Mouse (Mus musculus): Measurements from ENCODE around the gene Cand2.

Gene Cand2

DNA sequence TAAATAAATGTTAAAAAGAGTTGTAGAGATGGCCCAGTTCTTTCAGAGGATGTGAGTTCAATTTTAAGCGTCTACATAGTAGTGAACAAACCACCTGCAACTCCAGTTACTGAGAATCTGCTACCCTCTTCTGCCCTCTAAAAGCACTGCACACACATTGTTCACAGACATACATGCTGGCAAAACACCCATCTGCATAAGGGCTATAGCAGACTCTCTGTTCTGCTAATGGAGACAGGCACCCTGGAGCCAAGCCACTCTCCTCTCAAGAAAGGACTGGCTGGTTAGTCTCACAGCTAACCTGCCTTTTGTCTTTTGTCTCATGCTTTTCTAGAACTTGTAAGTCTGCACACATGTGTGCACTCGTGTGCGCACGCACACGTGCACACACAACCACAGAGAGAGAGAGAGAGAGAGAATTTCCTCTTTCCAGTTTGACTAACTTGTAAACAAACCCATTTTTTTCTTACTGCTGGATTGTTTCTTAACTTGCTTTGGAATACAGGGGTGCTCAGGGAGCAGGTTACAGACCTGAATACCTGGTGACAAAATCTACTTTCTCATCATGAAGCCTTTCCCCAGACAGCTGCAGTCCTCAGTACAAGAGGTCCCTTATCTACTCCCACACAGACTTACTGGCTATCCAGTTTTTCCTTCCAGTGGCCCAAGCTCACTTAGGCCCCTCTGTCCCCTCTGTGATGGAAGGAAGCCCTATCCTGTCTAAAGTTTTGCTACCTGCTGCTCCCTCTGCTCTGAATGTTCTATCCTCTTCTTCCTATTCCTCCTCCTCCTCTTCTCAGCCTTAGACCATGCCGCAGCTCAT, 56.7 kb downstream of the Cand2 start:
- DNase-seq (ENCODE audit: low read depth, low spot score): no peak

DNA sequence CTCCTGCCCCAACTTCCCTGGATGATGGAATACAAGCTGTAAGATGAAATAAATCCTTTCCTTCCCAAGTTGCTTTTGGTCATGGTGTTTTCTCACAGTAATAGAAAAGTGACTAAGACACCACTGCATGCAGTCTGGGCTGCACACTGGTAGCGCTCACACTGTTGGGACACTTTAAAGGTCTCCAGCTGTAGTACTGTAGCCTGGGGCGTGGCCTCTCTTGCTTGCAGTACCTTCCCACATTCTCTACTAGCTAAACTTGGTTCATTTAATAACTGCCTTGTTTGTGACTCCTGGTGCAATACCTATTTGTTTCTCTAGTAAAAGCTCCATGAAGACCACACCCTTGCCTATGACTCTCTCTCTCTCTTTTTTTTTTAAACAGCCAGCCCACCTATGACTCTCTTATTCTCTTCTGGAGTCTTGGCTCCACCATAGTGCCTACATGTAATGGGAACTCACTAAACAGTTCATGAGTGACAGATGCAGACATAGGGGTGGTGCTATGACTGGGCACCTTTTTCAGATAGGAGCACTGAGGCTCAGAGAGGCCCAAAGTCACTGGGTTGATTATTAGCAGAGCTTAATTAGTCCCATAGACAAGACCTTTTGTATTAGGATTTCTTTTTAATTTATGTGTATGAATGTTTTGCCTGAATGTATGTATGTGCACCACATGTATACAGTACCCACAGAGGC, 58.0 kb downstream of the Cand2 start:
- no peak for DNase-seq (ENCODE audit: low read depth, low spot score)

DNA sequence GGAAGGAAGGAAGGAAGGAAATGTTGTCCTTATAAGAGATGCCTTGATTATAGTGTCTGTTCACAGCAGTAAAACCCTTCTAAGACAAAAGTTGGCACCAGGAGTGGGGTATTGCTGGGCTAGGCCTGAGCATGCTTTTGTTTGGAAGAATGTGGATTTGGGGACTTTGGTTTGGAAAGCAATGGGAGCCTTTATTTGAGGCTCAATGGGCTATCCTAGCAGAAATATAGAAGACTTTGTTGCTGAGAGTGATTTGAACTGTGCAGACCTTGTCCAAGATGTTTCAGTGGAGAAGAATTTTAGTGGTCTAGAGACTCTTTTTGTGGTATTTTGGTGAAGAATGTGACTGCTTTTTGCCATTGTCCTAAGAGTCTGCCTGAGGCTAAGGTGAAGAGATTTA, 59.5 kb downstream of the Cand2 start:
- no peak for DNase-seq (ENCODE audit: low read depth, low spot score)

DNA sequence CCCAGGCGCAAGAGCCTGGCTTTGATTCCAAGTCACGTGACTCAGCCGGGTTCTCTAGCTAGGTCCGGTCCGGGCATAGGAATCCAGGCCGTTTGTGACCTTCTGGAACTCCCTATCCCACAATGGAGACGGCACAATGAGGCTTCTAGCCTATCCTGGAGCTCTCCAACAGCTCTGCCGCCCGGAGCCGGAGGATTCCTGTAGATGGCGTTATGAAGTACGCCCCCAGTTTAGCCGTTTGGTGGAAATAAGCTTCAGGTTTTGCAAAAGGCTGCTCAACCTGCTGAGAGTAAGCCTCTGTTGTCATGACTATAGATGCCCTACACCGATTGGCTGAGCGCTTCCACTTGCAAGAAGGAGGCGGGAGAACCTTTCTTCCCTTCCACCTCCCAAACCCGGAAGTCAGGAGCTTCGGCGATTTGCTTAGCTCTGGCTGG, 63.8 kb downstream of the Cand2 start, which contains the start of gene Efcab12:
Gene Efcab12, minus strand, starts transcription at position 252 of the 437 bp plus-strand sequence.
- DNase-seq (ENCODE audit: low read depth, low spot score): peak; percentile 98

DNA sequence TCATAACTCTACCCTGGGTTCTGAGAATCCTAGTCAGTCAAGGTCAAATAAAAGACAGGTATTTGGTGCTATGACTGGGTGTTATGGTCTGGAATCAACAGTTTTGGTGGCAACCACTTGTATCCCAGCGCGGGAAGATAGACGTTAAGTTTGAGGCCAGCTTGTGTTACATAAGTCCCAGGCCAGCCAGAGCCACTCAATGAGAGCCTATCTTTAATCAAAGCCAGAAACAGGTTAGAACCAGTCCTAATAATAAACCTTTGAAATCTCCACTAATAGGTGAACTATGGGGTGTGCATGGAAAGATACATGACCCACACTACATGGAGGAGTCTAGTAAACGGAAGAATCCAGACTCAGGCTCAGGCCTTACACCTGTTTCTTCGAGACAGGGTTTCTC, 64.4 kb downstream of the Cand2 start:
- no peak for DNase-seq (ENCODE audit: low read depth, low spot score)

- no peak for DNase-seq (ENCODE audit: low read depth, low spot score)
These were observed 70.7 kb downstream of the Cand2 start for GRCm38 (mm10) chr6:115845006-115845405.

DNA sequence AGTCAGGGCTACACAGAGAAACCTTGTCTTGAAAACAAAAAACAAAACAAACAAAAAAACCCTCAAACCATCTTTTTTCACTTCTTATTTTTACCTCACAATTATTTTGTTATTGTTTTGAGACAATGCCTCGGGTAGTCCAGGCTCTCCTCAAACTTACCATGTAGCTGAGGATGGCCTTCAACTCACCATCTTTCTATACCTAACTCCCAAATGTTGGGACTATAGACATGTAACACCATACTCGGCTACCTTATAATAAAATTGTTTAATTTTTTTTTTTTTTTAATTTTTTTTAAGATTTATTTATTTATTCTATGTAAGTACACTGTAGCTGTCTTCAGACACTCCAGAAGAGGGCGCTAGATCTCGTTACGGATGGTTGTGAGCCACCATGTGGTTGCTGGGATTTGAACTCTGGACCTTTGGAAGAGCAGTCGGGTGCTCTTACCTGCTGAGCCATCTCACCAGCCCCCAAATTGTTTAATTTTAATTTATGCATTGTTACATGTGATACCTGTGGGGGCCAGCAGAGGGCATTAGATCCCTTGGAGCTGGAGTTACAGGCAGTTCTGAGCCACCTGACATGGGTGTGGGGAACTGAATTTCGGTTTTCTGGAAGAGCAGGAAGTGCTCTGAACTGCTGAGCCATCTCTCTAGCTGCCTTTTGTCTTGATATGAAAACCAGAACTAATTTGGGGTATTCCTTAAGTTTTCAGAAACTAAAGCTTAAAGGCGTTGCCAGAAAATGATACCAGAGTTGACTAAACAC, 72.5 kb downstream of the Cand2 start:
- DNase-seq (ENCODE audit: low read depth, low spot score): peak; percentile 82

DNA sequence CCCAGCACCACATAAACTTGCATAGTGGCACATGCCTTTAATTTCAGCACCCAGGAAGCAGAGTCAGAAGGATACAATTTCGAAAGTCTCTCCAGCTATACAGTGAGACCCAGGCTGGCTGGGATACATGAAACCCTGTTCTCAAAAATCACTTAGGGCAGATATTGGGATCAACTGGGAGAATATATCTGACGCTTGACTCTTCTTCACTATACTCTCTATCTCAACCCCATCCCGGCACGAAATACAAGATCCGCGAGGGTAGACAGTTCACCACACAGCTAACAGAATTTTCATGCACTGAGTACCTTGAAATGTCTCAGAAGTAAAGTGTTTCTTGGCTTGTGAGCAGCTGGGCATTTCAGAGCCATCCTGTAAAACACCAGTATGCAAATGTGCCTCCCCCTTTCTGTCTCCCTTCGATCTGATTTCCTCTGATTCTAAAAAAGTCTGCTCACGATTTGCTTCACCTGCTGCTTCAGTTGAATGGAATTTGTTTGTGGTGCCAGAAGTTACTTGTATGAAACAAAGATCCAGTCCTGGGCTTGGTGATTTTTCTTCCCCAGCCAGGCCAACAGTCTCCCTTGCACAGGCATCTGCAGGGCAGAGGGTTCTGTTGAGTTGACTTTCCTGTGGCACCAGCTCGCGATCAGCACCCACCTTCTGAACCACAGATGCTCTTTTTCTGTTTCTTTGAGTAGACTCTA, 74.4 kb downstream of the Cand2 start:
- no peak for DNase-seq (ENCODE audit: low read depth, low spot score)

DNA sequence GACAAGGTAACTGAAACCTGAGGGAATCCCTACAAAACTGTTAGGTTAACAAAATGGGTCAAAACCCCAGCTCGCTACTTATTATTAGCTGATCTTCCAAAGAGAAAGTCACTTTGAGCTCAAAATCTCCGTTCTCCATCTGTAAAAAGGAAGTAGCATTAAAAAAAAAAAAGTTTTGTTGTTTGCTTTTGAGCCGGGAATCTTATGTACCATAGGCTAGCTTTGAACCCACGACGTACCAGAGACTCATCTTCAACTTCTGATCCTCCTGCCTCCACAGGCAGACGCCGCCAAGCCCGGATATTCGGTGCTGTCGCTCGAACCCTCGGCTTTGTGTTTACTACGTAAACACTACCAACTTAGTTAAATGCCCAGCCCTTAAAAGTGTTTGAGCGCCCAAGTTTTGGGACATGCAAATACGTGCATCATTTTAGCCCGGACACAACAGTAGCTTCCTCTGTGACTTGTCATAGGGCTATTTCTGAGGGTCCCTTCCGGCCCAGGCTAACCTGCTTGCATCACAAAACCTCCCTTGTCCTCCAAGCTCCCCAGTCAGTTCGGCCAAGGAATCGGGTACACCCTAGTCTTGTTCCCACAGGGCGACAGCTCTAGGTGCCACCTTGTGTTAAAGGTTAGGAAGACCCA, 78.2 kb downstream of the Cand2 start:
- no peak for DNase-seq (ENCODE audit: low read depth, low spot score)

GRCm38 (mm10) chr6:115853091-115853813, 78.9 kb downstream of the Cand2 start, which contains the start of the genes Mbd4 and Ift122:
TSS of gene Mbd4 (minus strand) at chr6:115853371.
TSS of gene Ift122 (plus strand) at chr6:115853470.
- peak; percentile 99 for DNase-seq (ENCODE audit: low read depth, low spot score)

DNA sequence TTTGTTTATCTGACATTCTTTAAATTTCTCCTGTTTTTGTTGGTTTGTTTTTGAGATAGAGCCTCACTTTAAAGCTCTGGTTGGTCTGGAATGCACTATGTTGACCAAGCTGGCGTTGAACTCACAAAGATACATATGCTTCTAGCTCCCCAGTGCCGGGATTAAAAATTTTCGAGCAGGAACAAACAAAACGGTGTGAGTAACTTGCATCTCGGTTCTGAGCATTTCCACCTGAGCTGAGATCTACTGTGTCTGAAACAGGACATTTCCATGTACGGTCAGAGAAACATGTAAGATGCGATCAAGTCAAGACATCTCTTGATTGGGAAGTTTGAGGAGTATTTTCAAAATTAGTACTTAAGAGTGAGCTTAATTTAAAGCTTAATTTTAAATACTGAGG, 79.6 kb downstream of the Cand2 start:
- no peak for DNase-seq (ENCODE audit: low read depth, low spot score)

DNA sequence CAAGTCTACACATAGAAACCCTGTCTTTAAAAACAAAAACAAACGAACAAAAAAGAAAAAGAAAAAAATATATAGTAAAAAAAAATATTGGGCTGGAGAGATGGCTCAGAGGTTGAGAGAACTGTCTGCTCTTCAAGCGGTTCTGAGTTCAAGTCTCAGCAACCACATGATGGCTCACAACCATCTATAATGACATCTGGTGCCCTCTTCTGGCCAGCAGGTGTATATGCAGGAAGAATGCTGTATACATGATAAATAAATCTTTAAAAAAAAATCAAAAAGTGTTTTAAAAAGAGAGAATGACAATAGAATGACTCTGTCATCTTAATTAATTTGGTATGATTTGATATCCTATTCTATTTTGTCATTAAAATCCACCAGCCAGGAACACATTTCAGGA, 80.1 kb downstream of the Cand2 start:
- no peak for DNase-seq (ENCODE audit: low read depth, low spot score)

Measured in brain, adult 2 months (tissue).